Mouse (Mus musculus): ENCODE results near the gene Rxfp4. TPM values are rescaled to one million over a fixed set of nuclear protein-coding genes. Genes with fewer than 3 reads are reported as not detected.
A peak's percentile ranks its signal among the peaks of the same experiment; 100 is the strongest.

Rxfp4 gene
- polyA plus RNA-seq, 1 experiment, result 0.05 TPM

DNA sequence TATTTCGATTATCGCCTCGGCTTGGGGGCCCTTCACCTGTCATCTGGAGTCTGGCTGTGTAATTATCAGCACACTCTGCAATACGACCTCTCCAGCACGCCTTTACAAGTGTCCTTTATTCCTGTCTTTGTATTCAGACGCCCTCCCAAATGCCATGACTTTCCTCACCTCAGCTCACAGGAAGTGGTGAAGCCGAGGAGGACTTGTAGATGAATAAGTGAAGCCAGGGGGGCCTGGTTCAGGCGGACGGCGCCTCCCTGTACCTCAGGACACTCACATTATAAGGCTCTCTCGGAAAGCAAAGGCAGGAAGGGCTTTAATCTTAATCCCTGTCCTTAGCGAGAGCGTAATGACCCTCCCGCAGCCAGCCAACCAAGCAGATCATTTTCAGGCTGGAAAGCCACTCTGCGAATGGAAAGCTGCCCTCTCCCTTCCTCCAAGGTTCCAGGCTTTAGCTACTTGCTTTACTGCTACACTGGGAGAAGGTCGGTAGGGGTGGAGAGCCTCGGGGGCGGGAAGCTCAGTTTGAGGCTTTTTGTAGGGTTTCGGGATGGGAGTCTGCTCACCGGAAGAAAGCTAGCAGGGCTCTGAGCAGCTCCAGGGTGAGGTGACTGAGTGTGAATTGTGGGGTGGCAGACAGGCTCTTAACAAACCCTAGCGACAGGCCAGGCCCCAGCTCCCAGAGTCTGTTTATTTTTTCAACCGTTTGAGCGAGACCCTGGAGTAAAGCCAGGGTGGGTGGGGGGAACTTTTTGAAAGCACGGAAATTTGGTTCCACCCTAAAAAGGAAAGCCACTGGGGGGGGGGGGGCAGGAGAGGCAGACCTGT, 30.6 kb downstream of the Rxfp4 start:
- Histone ChIP-seq H3ac (ENCODE audit: control insufficient read depth, insufficient read length, low read depth) (peak overlapping the region; percentile 79), H3K27me3 (ENCODE audit: control insufficient read depth, insufficient read depth, insufficient read length) (no peaks in the 10 kb centered on the region)

DNA sequence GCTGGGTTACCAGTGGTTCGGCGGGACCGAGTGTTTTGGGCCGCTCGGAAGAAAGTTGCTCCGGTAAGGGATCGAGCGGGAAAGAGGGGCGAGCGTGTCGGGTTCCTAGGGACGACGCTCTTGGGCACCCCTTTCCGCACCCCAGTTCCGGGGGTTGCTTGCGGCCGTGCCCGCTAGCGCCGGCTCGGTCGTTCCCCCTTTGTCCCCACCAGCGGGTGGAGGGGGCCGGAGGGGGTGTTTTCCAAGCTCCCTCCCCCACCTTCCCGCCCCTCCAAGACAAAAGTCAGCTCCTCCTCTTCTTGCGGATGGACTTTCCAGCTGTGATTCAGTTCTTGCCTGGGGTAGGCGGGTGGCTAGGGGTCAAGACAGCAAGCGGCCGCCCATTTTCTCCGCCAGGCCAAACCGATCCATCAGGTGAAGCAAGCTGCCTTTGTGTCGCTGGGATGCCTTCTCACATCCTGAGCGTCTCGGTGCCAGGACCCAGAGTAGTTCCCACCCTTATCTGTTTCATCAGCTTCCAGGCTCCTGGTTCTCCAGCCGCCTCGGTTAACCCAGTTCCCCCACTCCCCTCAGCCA, 31.3 kb downstream of the Rxfp4 start:
- H3K79me3 ChIP-seq (ENCODE audit: low read depth), result peaks cover 48% of the 10 kb centered on the region
- H3K79me2 ChIP-seq (ENCODE audit: control insufficient read depth, insufficient read depth), result peaks cover 82% of the 10 kb centered on the region
- H3K27me3 ChIP-seq (ENCODE audit: control insufficient read depth, insufficient read depth, insufficient read length), result no peaks in the 10 kb centered on the region
- H3K36me3 ChIP-seq (ENCODE audit: control insufficient read depth, insufficient read depth), result peaks cover 13% of the 10 kb centered on the region
- TF ChIP-seq MYOG (IDR thresholded peaks at IDR 0.05; ENCODE audit: control insufficient read depth, extremely low read depth, insufficient read length) (no peak), CEBPB (IDR thresholded peaks at IDR 0.05; ENCODE audit: low read depth) (no peak)
- H3K4me3 ChIP-seq (ENCODE audit: insufficient read depth, poor library complexity, severe bottlenecking), result peak overlapping the region; percentile 62
- H3ac ChIP-seq (ENCODE audit: control insufficient read depth, insufficient read length, low read depth), result peak overlapping the region; percentile 79

More for the DNA sequence above, 30.6 kb downstream of the Rxfp4 start:
- Histone ChIP-seq H3K79me2 (ENCODE audit: control insufficient read depth, insufficient read depth) (peaks cover 83% of the 10 kb centered on the region), H3K4me3 (ENCODE audit: insufficient read depth, poor library complexity, severe bottlenecking) (peak overlapping the region; percentile 62), H3K36me3 (ENCODE audit: control insufficient read depth, insufficient read depth) (peaks cover 14% of the 10 kb centered on the region), H3K79me3 (ENCODE audit: low read depth) (peaks cover 55% of the 10 kb centered on the region)
- TF ChIP-seq CEBPB (IDR thresholded peaks at IDR 0.05; ENCODE audit: low read depth) (no peak), MAX (IDR thresholded peaks at IDR 0.05) (no peak), FOSL1 (IDR thresholded peaks at IDR 0.05; ENCODE audit: insufficient read depth, low read length, poor library complexity, severe bottlenecking) (no peak), USF1 (IDR thresholded peaks at IDR 0.05; ENCODE audit: low read depth) (no peak), MYOD1 (IDR thresholded peaks at IDR 0.05; ENCODE audit: control insufficient read depth, insufficient read length, low read depth) (no peak), MYOG (IDR thresholded peaks at IDR 0.05; ENCODE audit: control insufficient read depth, extremely low read depth, insufficient read length) (no peak), CTCF (IDR thresholded peaks at IDR 0.05; ENCODE audit: control insufficient read depth, insufficient read depth, insufficient read length) (no peak)

DNA sequence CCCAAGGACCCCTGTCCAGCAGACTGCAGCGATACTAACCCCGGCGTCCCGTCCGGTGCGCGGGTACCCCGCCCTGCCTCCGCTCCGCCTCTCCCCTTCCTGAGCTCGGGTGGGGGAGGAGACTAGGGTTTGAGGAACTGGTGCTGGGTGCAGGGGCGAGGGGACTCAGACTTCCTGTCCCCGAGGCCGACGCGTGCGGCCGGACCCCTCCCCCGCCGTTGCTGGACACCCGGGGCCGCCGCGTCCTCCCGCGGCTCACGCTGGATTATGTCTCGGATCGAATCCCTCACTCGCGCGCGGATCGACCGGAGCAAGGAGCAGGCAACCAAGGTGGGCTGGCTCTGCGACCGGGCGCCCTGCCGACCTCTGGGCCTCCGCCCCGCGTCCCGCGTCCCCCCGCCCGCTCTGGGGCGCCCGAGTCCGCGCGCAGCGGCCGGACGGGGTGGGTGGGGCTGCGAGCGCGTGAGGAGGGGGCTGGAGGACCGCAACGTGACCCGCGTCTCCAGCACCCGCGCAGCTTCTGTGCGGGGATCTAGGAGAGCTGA, 31.9 kb downstream of the Rxfp4 start:
- Histone ChIP-seq H3K36me3 (ENCODE audit: control insufficient read depth, insufficient read depth) (peaks cover 8% of the 10 kb centered on the region), H3K79me2 (ENCODE audit: control insufficient read depth, insufficient read depth) (peaks cover 77% of the 10 kb centered on the region), H3K4me3 (ENCODE audit: insufficient read depth, poor library complexity, severe bottlenecking) (peak overlapping the region; percentile 62), H3ac (ENCODE audit: control insufficient read depth, insufficient read length, low read depth) (peak overlapping the region; percentile 79), H3K27me3 (ENCODE audit: control insufficient read depth, insufficient read depth, insufficient read length) (no peaks in the 10 kb centered on the region), H3K79me3 (ENCODE audit: low read depth) (peaks cover 42% of the 10 kb centered on the region)
- TF ChIP-seq USF1 (IDR thresholded peaks at IDR 0.05; ENCODE audit: low read depth) (no peak), CTCF (IDR thresholded peaks at IDR 0.05; ENCODE audit: control insufficient read depth, insufficient read depth, insufficient read length) (no peak), MAX (IDR thresholded peaks at IDR 0.05) (no peak), MYOD1 (IDR thresholded peaks at IDR 0.05; ENCODE audit: control insufficient read depth, insufficient read length, low read depth) (no peak), MYOG (IDR thresholded peaks at IDR 0.05; ENCODE audit: control insufficient read depth, extremely low read depth, insufficient read length) (no peak), FOSL1 (IDR thresholded peaks at IDR 0.05; ENCODE audit: insufficient read depth, low read length, poor library complexity, severe bottlenecking) (no peak), CEBPB (IDR thresholded peaks at IDR 0.05; ENCODE audit: low read depth) (no peak)

DNA sequence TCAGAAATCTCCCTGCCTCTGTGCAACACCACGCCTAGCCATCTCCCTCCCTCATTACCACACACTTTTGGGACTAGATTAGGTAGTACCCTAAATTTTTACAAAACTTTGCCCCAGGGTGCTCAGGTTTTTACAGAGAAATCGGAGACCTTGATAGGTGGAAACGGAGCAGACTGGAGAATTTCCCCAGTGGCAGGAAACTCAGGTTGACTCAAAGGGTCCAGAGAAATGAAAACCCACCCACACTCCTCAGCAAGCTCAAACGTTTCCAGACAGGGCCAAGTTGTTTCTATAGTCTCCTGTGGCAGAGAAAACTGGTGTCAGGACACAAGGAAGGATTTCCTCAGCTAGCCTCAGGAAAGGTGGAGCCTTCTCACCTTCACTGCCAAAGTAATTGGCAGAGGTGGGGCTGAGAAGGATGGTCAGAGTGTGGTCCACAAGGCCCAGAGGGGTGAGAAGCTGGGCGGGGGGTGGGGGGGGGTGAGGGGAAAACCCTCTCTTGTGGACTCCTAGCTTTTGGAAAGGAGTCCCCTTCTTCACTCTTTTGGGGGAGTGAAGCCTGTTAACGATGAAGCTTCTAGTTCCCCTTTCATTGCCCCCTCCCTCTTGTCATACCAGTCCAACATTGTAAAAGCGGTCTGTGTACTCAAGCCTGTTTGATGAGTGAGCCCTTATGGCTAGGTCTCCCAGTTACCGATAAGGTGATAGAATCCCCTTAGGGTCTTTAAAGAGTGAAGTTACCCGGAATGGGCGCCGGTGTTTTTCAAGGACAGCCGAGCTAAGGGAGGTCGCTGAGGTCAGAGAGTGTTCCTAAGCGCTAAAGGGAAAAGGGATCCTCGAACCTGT, 32.6 kb downstream of the Rxfp4 start:
- Histone ChIP-seq H3ac (ENCODE audit: control insufficient read depth, insufficient read length, low read depth) (peak overlapping the region; percentile 79), H3K79me3 (ENCODE audit: low read depth) (peaks cover 35% of the 10 kb centered on the region), H3K36me3 (ENCODE audit: control insufficient read depth, insufficient read depth) (peaks cover under 1% of the 10 kb centered on the region), H3K79me2 (ENCODE audit: control insufficient read depth, insufficient read depth) (peaks cover 70% of the 10 kb centered on the region), H3K27me3 (ENCODE audit: control insufficient read depth, insufficient read depth, insufficient read length) (no peaks in the 10 kb centered on the region), H3K4me3 (ENCODE audit: insufficient read depth, poor library complexity, severe bottlenecking) (peak overlapping the region; percentile 62)
- TF ChIP-seq MYOG (IDR thresholded peaks at IDR 0.05; ENCODE audit: control insufficient read depth, extremely low read depth, insufficient read length), result no peak
- TF ChIP-seq CTCF (IDR thresholded peaks at IDR 0.05; ENCODE audit: control insufficient read depth, insufficient read depth, insufficient read length), result no peak
- TF ChIP-seq MAX (IDR thresholded peaks at IDR 0.05), result no peak
- TF ChIP-seq FOSL1 (IDR thresholded peaks at IDR 0.05; ENCODE audit: insufficient read depth, low read length, poor library complexity, severe bottlenecking), result no peak
- no peak for TF ChIP-seq CEBPB (IDR thresholded peaks at IDR 0.05; ENCODE audit: low read depth)
- TF ChIP-seq MYOD1 (IDR thresholded peaks at IDR 0.05; ENCODE audit: control insufficient read depth, insufficient read length, low read depth), result no peak
- TF ChIP-seq USF1 (IDR thresholded peaks at IDR 0.05; ENCODE audit: low read depth), result no peak
